Mouse (Mus musculus) layer of hippocampus, adult 9-10 months (tissue): ENCODE measurements around the gene Prdm10.

ENCODE experiments used
- DNase-seq: peaks from one replicate; pipeline ENCODE4 v3.0.0; 2022; ENCODE audit warnings: low spot score

The Prdm10 gene

DNA sequence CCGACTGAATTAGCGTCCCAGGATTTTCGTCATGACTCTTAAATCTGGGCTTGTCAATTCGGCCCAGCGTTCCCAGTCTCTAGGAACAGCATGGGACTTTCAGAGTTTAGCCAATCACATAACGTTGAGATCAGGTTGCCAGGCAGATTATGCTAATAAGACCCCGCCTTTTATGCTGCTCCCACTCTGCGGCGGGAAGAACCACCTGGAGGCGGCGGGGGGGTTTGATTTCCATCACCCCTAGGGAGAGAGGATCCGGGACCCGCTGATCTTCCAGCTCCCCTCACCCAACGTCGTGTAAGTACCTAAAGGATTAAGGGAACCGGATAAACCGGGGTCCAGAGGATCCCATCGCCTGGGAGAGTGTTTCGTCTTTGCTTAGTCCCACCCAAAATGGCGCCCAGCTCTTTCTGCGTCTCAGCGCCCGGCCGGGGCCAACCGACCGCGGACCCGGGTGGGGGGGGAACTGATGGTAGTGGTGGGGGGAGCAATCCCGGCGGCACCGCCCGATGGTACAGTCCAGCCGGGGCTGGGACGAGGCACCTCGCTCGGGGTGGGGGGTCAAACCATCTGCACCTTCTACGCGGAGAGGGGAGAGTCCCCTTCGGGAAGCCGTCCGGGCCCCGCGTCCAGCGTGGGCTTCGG is at the start of gene Prdm10:
TSS of gene Prdm10 (plus strand) at position 173 of the 645 bp plus-strand sequence.
- peak; percentile 99 for DNase-seq

DNA sequence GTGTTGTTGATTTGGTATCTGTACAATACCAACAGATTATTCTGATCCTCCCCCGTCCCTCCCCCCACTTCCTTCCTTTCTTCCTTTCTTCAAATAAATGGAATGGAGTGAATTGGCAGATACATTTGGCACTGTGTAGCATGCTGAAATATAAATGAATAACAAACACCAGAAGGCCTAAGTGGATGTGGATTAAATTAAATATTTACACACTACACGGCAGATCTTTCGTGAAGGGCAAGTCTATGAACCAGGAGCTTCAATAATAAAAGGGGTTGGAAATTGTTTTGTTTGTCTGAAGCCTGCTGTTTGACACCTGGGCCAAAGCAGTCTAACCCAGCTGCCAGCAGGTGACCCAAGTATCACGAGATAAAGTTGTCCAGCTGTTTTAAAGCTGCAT is 45.3 kb upstream of the Prdm10 start:
- DNase-seq: no peak

DNA sequence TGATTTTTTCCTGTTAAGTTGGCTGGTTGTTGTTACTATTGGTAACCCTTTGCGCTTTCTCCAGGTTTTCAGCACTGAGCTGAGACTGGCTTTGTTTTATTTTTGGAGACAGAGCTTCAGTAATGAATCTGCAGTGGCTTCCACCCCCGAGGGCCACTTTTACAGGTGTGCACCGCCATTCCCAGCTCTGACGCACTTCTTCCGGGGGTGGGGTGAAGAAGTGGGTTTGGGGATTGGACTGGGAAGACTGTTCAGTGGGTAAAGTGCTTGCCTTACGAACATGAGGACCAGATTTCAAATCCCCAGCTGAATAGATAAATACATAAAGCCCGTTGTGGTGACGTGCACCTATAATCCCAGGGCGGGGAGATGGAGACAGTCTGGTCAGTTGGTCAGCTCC is 44.8 kb upstream of the Prdm10 start:
- no peak for DNase-seq

DNA sequence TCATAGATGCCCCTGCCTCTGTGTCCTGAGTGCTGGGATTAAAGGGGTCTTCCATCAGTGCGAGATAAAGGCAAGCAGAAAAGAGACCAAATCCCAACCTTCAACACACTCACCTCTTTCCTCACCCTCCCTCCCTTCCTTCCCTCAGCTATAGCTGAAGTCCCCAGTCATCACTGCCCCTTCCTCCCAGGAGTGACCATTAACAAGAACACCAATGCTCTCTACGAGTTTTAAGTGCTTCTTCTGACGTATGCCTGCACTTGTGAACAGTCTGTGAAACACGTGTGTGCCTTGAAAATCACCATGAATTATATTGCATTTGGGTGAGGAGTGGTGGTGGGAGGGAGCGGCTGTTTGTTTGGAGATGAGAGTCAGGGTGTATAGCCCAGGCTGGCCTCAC is 44.3 kb upstream of the Prdm10 start:
- no peak for DNase-seq

DNA sequence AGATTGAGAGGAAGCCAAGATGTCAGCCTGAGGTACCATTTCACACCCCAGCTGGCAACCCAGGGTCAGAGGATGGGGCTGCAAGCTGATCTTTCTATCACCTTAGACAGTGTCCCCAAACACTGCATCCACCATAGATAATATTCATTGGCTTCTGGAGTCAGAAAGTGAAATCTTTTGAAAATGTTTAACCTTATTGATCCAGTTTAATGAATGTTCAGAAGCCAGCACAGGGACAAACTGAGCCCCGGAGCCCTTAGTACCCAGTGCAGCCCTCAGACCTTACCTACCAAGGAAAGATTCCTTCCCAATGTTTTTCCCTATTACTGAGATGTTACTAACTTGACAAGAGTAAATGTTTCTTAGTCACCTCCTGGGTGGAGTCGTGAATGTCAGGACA is 41.8 kb upstream of the Prdm10 start:
- no peak for DNase-seq

DNA sequence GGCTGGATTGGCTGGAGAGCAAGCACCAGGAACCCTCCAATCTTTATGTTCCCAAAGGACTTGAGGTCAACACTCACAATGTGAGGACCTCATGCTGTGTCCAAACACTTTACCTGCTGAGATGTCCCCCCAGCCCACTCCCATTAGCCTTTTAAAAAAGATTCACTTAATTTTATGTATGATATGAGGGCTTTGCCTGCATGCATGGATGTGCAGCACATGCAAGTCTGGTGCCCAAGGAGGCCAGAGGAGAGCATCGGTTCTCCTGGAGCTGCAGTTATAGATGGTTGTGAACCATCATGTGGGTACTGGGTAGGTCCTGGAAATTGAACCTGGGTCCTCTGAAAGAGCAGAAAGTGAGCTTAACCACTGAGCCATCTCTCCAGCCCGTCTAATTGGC is 40.8 kb upstream of the Prdm10 start:
- no peak for DNase-seq

DNA sequence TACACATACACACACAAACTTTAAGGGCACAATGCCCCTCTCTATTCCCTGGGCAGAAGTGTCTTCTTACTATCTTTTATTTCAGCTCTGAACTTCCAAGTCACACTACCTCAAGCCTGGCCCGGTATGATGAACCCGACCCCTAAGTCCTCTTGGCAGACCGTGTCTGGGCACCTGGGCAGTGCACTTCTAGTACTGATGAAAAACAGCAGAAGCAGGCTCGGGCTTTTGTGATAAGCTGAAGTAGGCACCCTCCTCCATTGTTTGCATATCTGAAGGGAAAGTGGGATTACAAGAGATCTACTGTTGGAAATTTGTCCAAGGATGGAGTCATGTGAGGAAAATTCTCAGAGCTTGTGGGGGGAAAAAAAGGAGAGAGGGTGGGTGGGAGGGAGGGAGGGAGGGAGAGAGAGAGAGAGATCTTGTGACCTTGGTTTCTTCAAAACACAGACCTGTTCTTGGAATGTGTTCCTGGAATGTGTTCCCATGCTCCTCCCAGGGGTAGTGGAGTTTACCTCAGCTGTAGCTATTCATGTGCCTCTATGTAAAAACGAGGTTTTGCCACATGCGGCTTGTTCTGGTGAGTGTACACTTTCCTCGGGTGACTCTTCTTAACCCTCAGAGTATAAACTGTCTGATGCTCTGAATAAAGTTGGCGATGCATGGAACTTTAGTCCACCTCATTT is 39.7 kb upstream of the Prdm10 start:
- DNase-seq: no peak

DNA sequence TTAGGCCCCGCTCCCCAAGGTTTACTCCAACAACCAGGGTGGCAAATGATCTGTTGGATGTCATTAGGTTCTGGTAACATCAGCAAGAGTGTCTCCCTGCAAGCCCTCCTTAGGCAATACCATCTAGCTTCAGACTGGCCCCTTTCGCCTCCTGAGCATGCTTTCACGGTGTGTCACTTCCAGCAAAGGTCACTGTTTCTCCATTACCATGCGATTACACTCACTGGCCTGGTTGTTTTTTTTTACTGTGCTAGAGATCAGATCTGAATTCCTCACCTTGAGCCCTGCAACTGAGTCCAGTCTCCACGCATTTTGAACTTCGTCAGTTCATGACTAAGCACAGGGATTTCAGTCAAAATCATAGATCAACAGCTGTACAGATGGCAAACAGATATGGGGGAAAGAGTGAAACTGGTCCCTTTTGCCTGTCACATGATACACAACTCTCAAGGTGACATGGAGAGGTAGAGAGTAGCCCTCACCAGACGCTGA is 39.1 kb upstream of the Prdm10 start:
- no peak for DNase-seq

DNA sequence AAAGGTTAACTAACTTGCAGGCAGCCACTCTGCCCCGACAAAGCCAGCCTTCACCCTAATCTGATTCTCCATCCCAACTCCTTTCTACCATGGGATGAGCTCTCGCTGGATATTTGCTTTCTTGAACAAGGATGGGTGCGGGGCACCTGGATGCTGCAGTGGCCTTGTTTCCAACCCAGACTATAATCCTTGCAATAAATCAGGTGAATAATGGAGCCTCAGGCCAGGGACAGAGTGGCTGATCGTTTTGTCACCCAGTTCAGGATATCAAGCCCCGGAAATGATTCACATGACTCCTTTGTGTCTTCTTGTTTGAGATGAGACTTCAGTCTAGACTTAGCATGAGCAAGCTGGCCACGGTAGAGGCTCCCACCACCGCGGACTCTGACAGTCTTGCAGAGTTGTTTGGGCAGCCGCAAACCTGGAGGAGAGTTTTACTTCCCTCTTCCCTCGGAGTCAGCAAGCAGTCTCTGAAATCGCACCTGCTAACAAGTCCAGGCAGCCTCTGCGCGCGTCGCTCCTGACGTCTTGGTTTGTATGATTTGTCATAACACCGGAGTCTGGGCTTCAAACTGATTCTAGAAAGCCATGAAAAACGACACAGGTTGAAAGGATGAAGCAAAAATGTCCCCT is 36.9 kb upstream of the Prdm10 start:
- no peak for DNase-seq

DNA sequence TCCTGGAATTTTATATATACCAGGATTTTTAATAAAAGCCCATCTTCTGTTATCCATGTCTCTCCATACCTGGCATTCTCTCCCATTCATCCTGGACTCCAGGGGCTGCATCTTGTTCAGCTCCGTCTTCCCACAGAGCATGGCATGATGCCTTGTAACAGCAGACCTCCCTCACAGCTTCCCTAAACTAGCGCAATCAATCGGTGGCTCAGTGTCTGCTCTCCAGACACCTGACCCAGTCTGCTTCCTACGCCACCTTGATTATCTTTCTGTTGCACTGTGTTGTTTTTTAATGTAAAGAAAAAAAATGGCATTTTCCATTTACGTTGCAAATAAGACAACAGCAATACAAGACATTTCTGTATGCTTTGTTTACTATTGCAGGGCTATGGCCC is 36.4 kb upstream of the Prdm10 start:
- no peak for DNase-seq

DNA sequence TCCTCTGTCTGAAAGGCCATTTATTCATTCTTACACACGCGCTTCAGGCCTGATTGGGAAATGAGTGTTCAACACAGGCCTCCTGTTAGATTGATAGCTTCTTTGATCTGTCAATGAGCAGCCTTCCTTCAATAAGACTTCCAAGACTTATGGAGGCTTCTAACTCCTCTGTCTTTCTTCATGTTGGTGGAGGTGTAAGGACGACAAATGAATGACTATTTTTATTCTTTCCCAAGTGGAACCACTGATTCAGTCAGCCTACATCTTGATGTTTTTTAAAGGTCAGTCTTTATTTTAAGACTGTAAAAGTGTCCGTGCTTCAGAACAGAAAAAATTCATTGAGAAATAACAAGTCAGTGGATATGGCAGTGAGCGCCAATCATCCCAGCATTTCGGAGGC is 35.3 kb upstream of the Prdm10 start:
- DNase-seq: no peak

DNA sequence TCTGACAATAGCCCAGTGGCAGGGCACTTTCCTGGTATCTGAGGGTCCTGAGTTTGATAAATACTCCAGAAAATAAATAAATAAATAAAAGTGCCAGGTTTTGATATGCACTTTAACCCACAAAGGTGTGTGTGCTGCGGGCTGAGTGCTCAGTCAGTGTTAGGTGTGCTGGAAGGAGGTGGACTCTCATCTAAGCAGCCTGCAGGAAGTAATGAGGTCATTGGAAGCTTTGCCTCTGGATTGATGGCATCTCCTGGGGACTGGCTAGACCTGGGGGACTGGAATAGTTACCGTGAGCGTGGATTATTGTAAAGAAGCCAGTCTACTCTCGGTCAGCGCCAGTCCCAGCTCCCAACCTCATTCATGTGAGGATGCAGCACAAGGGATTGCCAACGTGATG is 33.9 kb upstream of the Prdm10 start:
- DNase-seq: no peak

DNA sequence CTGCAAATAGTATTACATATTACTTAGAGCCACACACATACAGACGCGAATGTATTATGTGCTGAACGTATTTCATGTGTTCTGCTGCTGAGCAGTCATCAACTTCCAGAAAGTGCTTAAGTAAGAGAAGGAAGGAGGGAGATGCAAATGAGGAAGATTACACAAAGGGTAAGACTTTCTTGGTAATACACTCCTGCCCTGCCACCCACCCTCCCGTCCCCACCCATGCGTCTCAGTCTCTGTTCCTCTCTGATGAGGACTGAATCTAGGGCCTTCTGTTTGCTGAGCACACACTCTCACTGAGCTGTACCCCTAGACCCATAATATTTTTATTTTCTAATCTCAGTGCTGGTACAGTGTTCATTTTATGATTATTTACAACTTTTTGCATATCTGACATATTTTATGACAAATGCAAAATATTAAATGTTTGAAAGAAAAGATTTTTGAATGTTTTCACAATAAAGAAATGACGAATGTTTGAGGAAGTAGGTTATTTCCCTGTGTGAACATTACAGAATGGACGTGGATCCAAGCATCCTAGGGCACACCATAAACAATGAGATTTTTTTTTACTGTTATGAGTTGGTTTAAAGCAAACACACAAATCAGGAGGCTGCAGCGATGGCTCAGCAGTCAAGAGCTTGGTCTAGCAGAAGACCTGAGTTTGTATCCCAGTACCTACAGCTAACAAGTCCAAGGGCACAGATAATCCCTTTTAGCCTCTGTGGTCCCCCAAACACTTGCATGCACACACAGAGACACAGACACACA is 32.7 kb upstream of the Prdm10 start:
- no peak for DNase-seq

DNA sequence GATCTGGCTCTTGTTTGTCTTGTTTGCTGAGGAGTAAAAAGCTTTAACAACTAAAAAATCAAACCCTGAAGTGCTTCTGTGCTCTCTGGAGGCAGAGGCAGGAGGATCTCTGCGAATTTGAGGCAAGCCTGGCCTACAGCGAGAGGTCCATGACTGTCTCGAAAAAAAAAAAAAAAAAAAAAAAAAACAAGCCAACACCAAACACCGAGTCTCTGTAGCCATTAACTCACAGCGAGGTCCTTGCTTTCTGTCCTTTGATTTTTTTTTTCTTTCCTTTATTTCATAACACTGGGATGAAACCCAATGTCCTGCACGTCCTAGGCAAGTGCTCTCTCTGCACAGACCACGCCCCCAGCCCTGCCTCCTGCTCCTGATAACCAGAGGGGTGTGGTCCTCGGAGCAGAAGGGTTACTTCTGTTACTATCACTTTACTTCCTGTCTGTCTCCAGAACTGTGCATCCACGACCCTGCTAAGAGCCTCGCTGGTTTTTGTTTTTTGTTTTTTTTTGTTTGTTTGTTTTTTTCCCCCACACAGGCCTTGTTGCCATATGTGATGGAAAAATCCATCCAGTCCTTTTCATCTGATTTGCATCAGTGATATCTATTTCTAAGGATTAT is 28.0 kb upstream of the Prdm10 start:
- DNase-seq: no peak

DNA sequence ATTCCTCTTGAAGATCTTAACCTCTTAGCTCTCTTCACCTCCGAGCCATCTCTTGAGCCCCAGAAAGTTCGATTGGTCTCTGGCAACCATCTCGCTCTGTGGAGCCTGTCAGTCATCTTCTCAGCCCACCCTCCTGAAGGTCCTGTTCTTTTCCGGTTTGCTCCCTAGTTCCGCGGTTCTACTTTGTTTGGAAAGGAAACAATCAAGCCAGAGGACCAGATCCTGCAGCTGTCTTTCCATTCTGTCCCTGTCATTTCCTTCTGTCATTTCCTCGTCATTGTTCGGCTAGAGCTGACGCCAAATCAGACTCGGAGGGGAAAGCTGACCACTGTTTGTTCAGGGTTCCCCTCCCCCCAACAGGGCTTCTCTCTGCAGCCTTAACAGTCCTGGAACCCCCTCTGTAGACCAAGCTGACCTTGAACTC is 27.0 kb upstream of the Prdm10 start:
- no peak for DNase-seq

DNA sequence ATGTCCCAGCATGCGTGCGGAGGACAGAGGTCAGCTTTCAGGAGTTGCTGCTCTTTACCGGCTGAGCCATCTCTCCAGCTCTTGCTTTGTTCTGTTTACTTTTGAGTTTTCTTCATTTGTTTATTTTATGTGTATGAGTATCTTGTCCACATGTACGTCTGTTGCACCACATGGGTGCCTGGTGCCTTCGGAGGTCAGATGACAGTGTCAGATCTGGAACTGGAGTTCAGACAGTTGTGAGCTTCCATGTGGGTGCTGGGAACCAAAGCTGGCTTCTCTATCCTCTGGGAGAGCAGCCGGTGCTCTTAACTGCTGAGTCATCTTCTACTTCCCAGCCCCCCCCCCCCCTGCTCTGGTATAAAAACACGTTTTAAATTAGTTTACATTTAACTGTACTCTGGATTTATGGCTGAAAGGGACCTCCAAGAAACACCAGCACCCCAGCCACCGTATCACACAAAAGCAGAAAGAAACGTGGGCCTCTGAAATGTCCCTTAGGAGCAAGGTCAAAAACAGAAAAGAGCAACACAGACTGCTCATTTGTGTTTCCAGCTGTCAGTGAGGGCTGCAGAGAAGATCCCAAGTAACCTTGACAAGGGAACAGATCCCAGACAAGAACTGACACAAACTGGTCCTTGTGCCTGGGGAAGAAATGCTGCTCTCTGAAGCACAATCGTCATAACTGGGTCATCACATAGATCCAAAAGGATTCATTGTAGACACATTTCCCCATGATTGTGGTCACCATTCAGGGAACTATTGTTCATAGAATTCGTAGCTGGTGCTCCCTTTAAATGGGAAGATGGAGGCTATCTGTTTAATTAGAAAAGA is 26.3 kb upstream of the Prdm10 start:
- no peak for DNase-seq

DNA sequence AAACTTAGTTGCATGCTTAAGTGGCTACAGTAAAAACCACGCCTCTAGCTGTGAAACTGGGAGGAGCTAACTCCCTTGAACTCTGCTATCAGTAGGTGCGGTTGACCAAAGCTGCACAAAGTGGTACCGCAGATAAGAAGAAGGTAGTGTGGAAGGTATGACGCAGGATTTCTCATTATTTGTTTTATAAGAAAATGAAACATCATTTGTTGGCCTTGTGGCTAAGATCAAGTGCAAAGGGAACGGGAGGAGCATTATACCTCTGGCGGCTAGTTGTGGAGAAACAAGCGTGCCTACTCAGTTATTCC is 25.7 kb upstream of the Prdm10 start:
- DNase-seq: no peak

DNA sequence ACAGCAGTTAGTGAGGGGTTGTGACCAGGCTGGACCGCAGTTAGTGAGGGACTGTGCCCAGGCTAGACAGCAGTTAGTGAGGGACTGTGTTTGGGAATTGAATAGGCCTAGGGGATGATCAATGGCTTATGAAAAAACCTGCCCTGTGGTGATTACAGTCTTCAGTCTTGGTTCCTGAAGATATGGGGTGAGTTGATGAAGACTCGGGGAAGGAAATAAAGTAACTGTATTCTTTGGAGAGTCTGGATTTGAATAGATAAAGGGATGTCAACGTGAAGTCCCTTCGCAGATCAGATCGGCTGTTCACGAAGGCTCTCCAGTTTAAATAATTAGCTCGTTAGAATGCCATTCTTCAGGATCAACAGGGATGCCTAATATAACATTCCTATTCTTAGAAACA is 24.4 kb upstream of the Prdm10 start:
- no peak for DNase-seq

DNA sequence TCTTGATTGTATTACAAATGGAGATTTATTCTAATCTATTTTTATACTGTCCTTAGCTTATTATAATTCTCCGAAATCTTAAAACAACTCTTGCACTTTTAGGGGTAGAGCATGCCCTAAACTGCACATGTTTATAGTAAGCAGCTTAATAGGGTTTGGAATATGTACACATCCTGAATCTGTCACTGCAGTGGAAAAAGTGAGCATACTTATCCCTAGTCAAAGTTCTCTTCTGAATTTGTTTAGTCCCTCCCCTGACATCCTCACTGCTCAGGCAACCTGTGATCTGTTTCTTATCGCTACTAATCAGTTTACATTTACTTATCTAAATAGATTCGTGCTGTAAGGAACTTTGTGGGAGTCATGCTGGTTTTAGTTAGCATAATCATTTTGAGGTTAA is 22.1 kb upstream of the Prdm10 start:
- DNase-seq: no peak

DNA sequence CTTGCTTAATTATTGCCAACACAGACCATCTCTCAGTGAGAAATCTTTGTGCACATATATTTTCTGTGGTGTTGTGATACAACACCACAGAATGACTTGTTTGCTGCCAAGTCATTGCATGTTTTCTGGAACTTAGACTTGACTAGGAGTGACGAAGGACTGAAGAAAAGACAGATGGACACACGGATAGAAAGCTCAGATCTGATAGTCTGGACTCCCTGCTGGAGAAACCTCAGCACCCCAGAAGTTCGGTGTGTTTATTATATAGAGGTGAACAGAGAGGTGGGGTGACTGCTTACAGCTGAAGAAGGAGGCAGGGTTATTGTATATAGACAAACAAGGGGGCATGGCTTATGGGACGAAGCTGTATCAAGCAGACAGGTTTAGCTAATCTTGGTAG is 20.1 kb upstream of the Prdm10 start:
- no peak for DNase-seq
